8 mouse cellular contexts compared by ENCODE assay signal in the genomic region with DNA sequence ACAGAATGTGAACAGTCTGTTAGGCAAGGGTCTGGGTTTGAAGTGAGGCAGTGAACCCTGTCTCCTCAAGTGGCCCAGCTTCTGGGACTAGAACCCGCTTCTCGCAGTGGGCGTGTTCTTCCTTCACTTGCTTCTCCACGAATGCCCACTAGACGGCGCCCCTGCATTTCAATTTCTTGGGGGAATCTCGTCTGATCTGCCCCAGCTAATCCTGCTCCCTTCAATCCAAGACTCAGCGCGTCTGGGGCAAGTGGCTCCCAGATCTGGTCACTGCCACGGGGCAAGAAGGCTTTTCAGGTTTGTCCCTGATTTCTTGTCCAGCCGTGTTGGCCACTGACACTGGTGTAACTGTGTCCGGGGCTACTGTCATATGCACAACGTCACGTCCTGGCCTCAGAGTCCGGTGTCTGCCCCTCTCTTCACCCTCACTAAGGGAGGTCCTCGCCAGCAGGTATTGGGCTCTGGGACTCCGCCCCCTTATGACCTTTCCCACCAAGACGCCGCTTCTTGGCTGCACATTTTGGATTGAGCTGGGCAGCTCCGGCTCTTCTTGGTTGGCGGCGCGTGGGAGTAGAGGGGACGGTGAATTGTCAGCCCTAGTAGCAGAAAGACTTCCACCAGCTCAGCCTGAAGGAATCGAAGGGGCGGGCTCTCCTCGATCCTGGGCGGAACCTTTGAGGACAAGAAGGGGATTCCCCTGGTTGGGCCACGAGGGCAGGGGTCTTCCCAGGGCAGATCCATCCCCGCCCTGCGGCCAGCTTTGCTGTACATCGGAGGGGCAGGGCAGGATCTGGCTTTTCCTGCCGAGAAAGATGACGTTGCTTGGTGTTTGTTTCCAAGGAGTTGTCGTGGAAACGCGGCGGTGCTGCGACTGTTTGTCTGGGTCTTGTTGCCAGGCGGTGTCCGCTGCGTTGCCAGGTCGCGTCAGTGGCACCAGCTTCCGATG. TPM values are rescaled to one million over a fixed set of nuclear protein-coding genes. Genes with fewer than 3 reads are reported as not detected.
DNase-seq lines count a peak whose midpoint lies in the region; ATAC-seq lines count a peak whose summit lies in the region.

A gene (plus strand): TSS at position 205 of the 946 bp plus-strand sequence.

- peak; percentile 76 for ATAC-seq in CD4-positive, CD25-positive, alpha-beta regulatory T cell, adult 4 months
- ATAC-seq in heart, embryonic 12.5 days (ENCODE audit: insufficient number of reproducible peaks, low FRiP score), result peak; percentile 5
- ATAC-seq in kidney, embryonic 16.5 days (ENCODE audit: low FRiP score, low TSS enrichment), result peak; percentile 17; the same call in 1 of the 2 replicates
- peak; percentile 23 for ATAC-seq in liver, embryonic 13.5 days (ENCODE audit: low read depth)

- WGBS in heart, embryonic 12.5 days, result 11% methylated on average over 45 of the region's 45 CpGs
- WGBS in kidney, embryonic 16.5 days, result 6% methylated on average over 45 of the region's 45 CpGs
- 14% methylated on average over 45 of the region's 45 CpGs for whole genome bisulfite sequencing in liver, embryonic 13.5 days (ENCODE audit: insufficient replicate concordance)

- peak within 1 kb of the TSS; percentile 22 for H3K9ac ChIP-seq in heart, embryonic 12.5 days
- peak within 1 kb of the TSS; percentile 51 for H3K9ac ChIP-seq in kidney, embryonic 16.5 days (replicated peaks; ENCODE audit: low read length)
- H3K9ac ChIP-seq in liver, embryonic 13.5 days, result no peak within 1 kb of the TSS

- peak; percentile 57 for DNase-seq in c-Kit-negative CD71-positive TER-119-positive erythroid progenitor cells, embryonic 14.5 days (ENCODE audit: low read depth, low spot score)
- DNase-seq in fibroblast of lung, adult 2 months (ENCODE audit: low read depth), result peak; percentile 75
- DNase-seq in liver, embryonic 13.5 days, result peak; percentile 75
- peak; percentile 92 for DNase-seq in naive thymus-derived CD4-positive, alpha-beta T cell, adult 2 months (ENCODE audit: low read depth)
- DNase-seq in splenic B cell, adult 2 months (ENCODE audit: low read depth, low spot score), result peak; percentile 90

- H3K27ac ChIP-seq in heart, embryonic 12.5 days (ENCODE audit: poor library complexity, severe bottlenecking), result peak within 1 kb of the TSS; percentile 97
- peak within 1 kb of the TSS; percentile 19; the same call in 1 of the 2 replicates for H3K27ac ChIP-seq in kidney, embryonic 16.5 days (ENCODE audit: low read length)
- no peak within 1 kb of the TSS for H3K27ac ChIP-seq in liver, embryonic 13.5 days

- H3K4me3 ChIP-seq in heart, embryonic 12.5 days, result peak within 1 kb of the TSS; percentile 10
- peak within 1 kb of the TSS; percentile 32 for H3K4me3 ChIP-seq in kidney, embryonic 16.5 days (ENCODE audit: low read length)
- peak within 1 kb of the TSS; percentile 9; the same call in 1 of the 2 replicates for H3K4me3 ChIP-seq in liver, embryonic 13.5 days (replicated peaks)

- H3K4me2 ChIP-seq in heart, embryonic 12.5 days, result peak within 1 kb of the TSS; percentile 51
- H3K4me2 ChIP-seq in kidney, embryonic 16.5 days (replicated peaks; ENCODE audit: low read depth, low read length), result peak within 1 kb of the TSS; percentile 59
- peak within 1 kb of the TSS; percentile 44 for H3K4me2 ChIP-seq in liver, embryonic 13.5 days

- peaks cover 31% of the 10 kb centered on the region for H3K36me3 ChIP-seq in heart, embryonic 12.5 days
- peaks cover 18% of the 10 kb centered on the region for H3K36me3 ChIP-seq in kidney, embryonic 16.5 days (ENCODE audit: insufficient read depth, low read length)
- peaks cover 11% of the 10 kb centered on the region for H3K36me3 ChIP-seq in liver, embryonic 13.5 days
- H3K36me3 ChIP-seq in splenic B cell, adult 2 months (ENCODE audit: control insufficient read depth, insufficient read depth, low read length, poor library complexity, severe bottlenecking), result no peaks in the 10 kb centered on the region

- H3K9me3 ChIP-seq in heart, embryonic 12.5 days (replicated peaks), result no peaks in the 10 kb centered on the region
- no peaks in the 10 kb centered on the region for H3K9me3 ChIP-seq in kidney, embryonic 16.5 days (ENCODE audit: low read length)
- no peaks in the 10 kb centered on the region for H3K9me3 ChIP-seq in liver, embryonic 13.5 days (replicated peaks)

- H3K4me1 ChIP-seq in heart, embryonic 12.5 days (replicated peaks), result peaks cover 89% of the 10 kb centered on the region
- peaks cover 67% of the 10 kb centered on the region for H3K4me1 ChIP-seq in kidney, embryonic 16.5 days (ENCODE audit: insufficient read depth, low read length)
- H3K4me1 ChIP-seq in liver, embryonic 13.5 days (replicated peaks), result peaks cover 78% of the 10 kb centered on the region

- H3K27me3 ChIP-seq in heart, embryonic 12.5 days (replicated peaks), result no peaks in the 10 kb centered on the region
- H3K27me3 ChIP-seq in kidney, embryonic 16.5 days (ENCODE audit: insufficient read depth, low read length), result no peaks in the 10 kb centered on the region; the same call in 1 of the 2 replicates
- H3K27me3 ChIP-seq in liver, embryonic 13.5 days, result peaks cover 79% of the 10 kb centered on the region
- H3K27me3 ChIP-seq in splenic B cell, adult 2 months (ENCODE audit: control insufficient read depth, insufficient read depth, low read length, poor library complexity, severe bottlenecking), result no peaks in the 10 kb centered on the region

RNA-seq across cellular contexts. Expression of the gene that starts here (rescaled TPM):
- polyA plus RNA-seq in CD4-positive, CD25-positive, alpha-beta regulatory T cell, adult 4 months (2017; shearing (Covaris generic)), result 1,000 to 10,000 TPM in 1 of 2 experiments, 100 to 1,000 TPM in 1; 784 to 1,045 TPM
- 464 and 485 TPM in 2 replicates for polyA plus RNA-seq in heart, embryonic 12.5 days (2016; fragmentation: Nextera tagmentation; extraction: Ambion mirVana)
- 270 and 293 TPM in 2 replicates for polyA plus RNA-seq in kidney, embryonic 16.5 days (2015; fragmentation: Nextera tagmentation; extraction: Ambion mirVana)
- polyA plus RNA-seq in liver, embryonic 13.5 days (2015; fragmentation: Nextera tagmentation; extraction: Ambion mirVana), result 84.5 and 94.1 TPM in 2 replicates

Comparison
In these comparisons a context has a peak if more than half of its experiments do, and no peak if none do; other contexts are left out.
1. ATAC-seq: peak in every context shown above with its lines; median percentile 76 in CD4-positive, CD25-positive, alpha-beta regulatory T cell, adult 4 months; 23 in liver, embryonic 13.5 days; 17 in kidney, embryonic 16.5 days; 5 in heart, embryonic 12.5 days.